ENCODE assay signal across 8 mouse cellular contexts in the genomic region with DNA sequence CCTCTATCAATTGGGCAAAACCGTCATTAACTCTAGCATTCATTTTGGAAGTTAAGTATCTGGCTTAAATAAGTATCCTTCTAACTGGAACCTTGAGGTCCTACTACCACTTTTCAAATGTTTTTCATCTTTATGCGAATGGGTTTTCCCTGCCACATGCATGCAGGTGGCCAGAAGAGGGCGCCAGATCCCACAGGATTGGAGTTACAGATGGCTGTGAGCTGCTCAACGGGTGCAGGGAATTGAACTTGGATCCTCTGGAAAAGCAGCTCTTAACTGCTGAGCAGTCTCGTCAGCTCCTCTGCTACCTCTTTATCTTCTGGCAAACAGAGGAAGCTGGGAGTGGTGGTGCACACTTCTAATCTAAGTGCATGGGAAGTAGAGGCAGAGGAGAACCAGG. TPM values are rescaled to one million over a fixed set of nuclear protein-coding genes. Genes with fewer than 3 reads are reported as not detected.
DNase-seq lines count a peak whose midpoint lies in the region; ATAC-seq and TF ChIP-seq lines count a peak whose summit lies in the region.

No protein-coding gene starts in this region.

- TF ChIP-seq CTCF in CH12.LX (conservative IDR thresholded peaks at IDR 0.05 in 1 of 2, IDR thresholded peaks at IDR 0.05 in 1 of 2; ENCODE audit: low read depth in 2 of 2, low read length in 2 of 2), result peak; percentile 70
- TF ChIP-seq CTCF in bone marrow, adult 2 months (IDR thresholded peaks at IDR 0.05; ENCODE audit: control insufficient read depth, insufficient read depth, low read length), result peak; percentile 85

- TF ChIP-seq POLR2A in CH12.LX (IDR thresholded peaks at IDR 0.05; ENCODE audit: low read depth, low read length), result no peak
- no peak for TF ChIP-seq POLR2A in bone marrow, adult 2 months (IDR thresholded peaks at IDR 0.05; ENCODE audit: borderline replicate concordance, control insufficient read depth, low read depth, low read length)

- no peak for ATAC-seq in kidney, embryonic 15.5 days (replicated peaks; ENCODE audit: low FRiP score)
- peak; percentile 55; the same call in 1 of the 2 replicates for ATAC-seq in monocyte, adult 5-6 weeks (replicated peaks; ENCODE audit: insufficient number of reproducible peaks, low FRiP score, low TSS enrichment, poor library complexity, severe bottlenecking)

- dilution Hi-C loops in CH12.LX (cut with MboI; ENCODE audit: extremely low pct_ligation_motif_present, extremely low pct_unique_long_range_greater_than_20kb, low sequenced_read_pairs), result no loop called here

- 54% methylated on average over 5 of the region's 5 CpGs for WGBS in kidney, embryonic 15.5 days
- 53% methylated on average over 5 of the region's 5 CpGs for WGBS in bone marrow, adult 2 months

- no peaks in the 10 kb centered on the region for H3K27me3 ChIP-seq in kidney, embryonic 15.5 days
- no peaks in the 10 kb centered on the region for H3K27me3 ChIP-seq in CH12.LX (replicated peaks)

- no peak overlapping the region for H3K4me2 ChIP-seq in kidney, embryonic 15.5 days
- no peak overlapping the region for H3K4me2 ChIP-seq in CH12.LX (ENCODE audit: insufficient read depth, low read depth, poor library complexity, severe bottlenecking)

- H3K36me3 ChIP-seq in kidney, embryonic 15.5 days, result no peaks in the 10 kb centered on the region
- no peaks in the 10 kb centered on the region for H3K36me3 ChIP-seq in CH12.LX (replicated peaks in 1 of 2; ENCODE audit: control insufficient read depth in 1 of 2, insufficient read depth in 1 of 2, low read length in 1 of 2)

- H3K9me3 ChIP-seq in kidney, embryonic 15.5 days (replicated peaks), result no peaks in the 10 kb centered on the region
- H3K9me3 ChIP-seq in CH12.LX (replicated peaks; ENCODE audit: low read length), result no peaks in the 10 kb centered on the region

- H3K4me1 ChIP-seq in kidney, embryonic 15.5 days, result peaks cover 7% of the 10 kb centered on the region; the same call in 1 of the 2 replicates
- peaks cover 9 to 45% of the 10 kb centered on the region in 2 experiments; a peak in 3 of 4 replicates for H3K4me1 ChIP-seq in CH12.LX (ENCODE audit: control insufficient read depth in 1 of 2, insufficient read depth in 2 of 2)
- no peaks in the 10 kb centered on the region; the same call in none of the 2 replicates for H3K4me1 ChIP-seq in bone marrow, adult 2 months (ENCODE audit: control insufficient read depth, insufficient read depth, low read length)

- no peak overlapping the region for H3K9ac ChIP-seq in kidney, embryonic 15.5 days
- H3K9ac ChIP-seq in CH12.LX (ENCODE audit: insufficient read depth, low read depth), result no peak overlapping the region

- DNase-seq in kidney, adult 18-20 months, result peak; percentile 53
- peak; percentile 55 for DNase-seq in CH12.LX (ENCODE audit: extremely low read depth)
- DNase-seq in heart, postnatal 4 days, result no peak
- no peak for DNase-seq in left cerebral cortex, postnatal 25 days (ENCODE audit: low spot score in 2 of 2)
- DNase-seq in frontal cortex, postnatal 25 days (ENCODE audit: low spot score in 2 of 2), result no peak

- peak; percentile 48 for TF ChIP-seq RAD21 in CH12.LX (IDR thresholded peaks at IDR 0.05; ENCODE audit: low read depth, low read length)

- in situ Hi-C loops in CH12.LX (cut with MboI; ENCODE audit: low pct_ligation_motif_present, low pct_unique_long_range_greater_than_20kb, low sequenced_read_pairs), result no loop called here

- intact Hi-C loops in left cerebral cortex, postnatal 25 days (cut with DNase I), result no loop called here

- H3K27ac ChIP-seq in kidney, embryonic 15.5 days, result no peak overlapping the region
- H3K27ac ChIP-seq in CH12.LX (ENCODE audit: insufficient read depth, low read depth), result no peak overlapping the region
- H3K27ac ChIP-seq in bone marrow, adult 2 months (ENCODE audit: control insufficient read depth, insufficient read depth, low read depth, low read length, poor library complexity), result no peak overlapping the region

- TF ChIP-seq EP300 in CH12.LX (IDR thresholded peaks at IDR 0.05; ENCODE audit: low read length), result no peak

- no peak overlapping the region for H3K4me3 ChIP-seq in kidney, embryonic 15.5 days (replicated peaks)
- no peak overlapping the region for H3K4me3 ChIP-seq in CH12.LX (replicated peaks in 1 of 3; ENCODE audit: low read depth in 2 of 3, low read length in 2 of 3, poor library complexity in 1 of 3)
- no peak overlapping the region for H3K4me3 ChIP-seq in bone marrow, adult 2 months (replicated peaks; ENCODE audit: control insufficient read depth, low read depth, low read length)

- H3K79me2 ChIP-seq in CH12.LX (replicated peaks; ENCODE audit: control insufficient read depth, extremely low read depth, insufficient read depth, poor library complexity, severe bottlenecking), result no peaks in the 10 kb centered on the region; the same call in 1 of the 2 replicates

TF ChIP-seq in CH12.LX, 34 proteins besides CTCF, POLR2A, EP300 and RAD21 (continues in another document):
- TF ChIP-seq MYC (IDR thresholded peaks at IDR 0.05; ENCODE audit: low read depth, low read length), result no peak
- TF ChIP-seq RCOR1 (conservative IDR thresholded peaks at IDR 0.05; ENCODE audit: low read depth, low read length), result no peak
- no peak for TF ChIP-seq GABPA (IDR thresholded peaks at IDR 0.05; ENCODE audit: insufficient replicate concordance, low read depth, low read length)
- TF ChIP-seq E2F4 (IDR thresholded peaks at IDR 0.05; ENCODE audit: insufficient replicate concordance, low read depth, low read length), result no peak
- TF ChIP-seq ZKSCAN1 (IDR thresholded peaks at IDR 0.05; ENCODE audit: borderline replicate concordance, low read depth, low read length), result no peak
- TF ChIP-seq PAX5 (IDR thresholded peaks at IDR 0.05; ENCODE audit: low read length), result no peak
- TF ChIP-seq HCFC1 (IDR thresholded peaks at IDR 0.05; ENCODE audit: low read depth, low read length), result no peak
- no peak for TF ChIP-seq JUND (conservative IDR thresholded peaks at IDR 0.05; ENCODE audit: low read depth, low read length)
- peak; percentile 30; the same call in 1 of the 2 replicates for TF ChIP-seq SMC3 (IDR thresholded peaks at IDR 0.05; ENCODE audit: low read depth, low read length)
- no peak for TF ChIP-seq CHD2 (IDR thresholded peaks at IDR 0.05; ENCODE audit: low read length)
- TF ChIP-seq TBP (conservative IDR thresholded peaks at IDR 0.05; ENCODE audit: low read depth, low read length), result no peak
- TF ChIP-seq USF1 (IDR thresholded peaks at IDR 0.05; ENCODE audit: low read depth, low read length), result no peak
- TF ChIP-seq ZNF384 (IDR thresholded peaks at IDR 0.05; ENCODE audit: low read depth, low read length), result peak; percentile 32; the same call in 1 of the 2 replicates
- no peak for TF ChIP-seq IRF4 (IDR thresholded peaks at IDR 0.05; ENCODE audit: low read depth, low read length)

RNA-seq across cellular contexts. Expression of gene Rnf26, which starts 5.7 kb away (rescaled TPM):
- polyA plus RNA-seq in kidney, embryonic 15.5 days (2015; fragmentation: Nextera tagmentation; extraction: Ambion mirVana), result 70.9 and 78.3 TPM in 2 replicates
- total RNA-seq in CH12.LX (2012; rRNA removed) (15.3 and 15.4 TPM in 2 replicates), CH12.LX (2014; rRNA removed) (9.2 and 11.7 TPM in 2 replicates)
- polyA plus RNA-seq in CH12.LX (2012; ENCODE audit: insufficient read length, low read depth), result 31.5 and 40.0 TPM in 2 replicates
- polyA plus RNA-seq in bone marrow, adult 2 months (2011; ENCODE audit: insufficient read depth, insufficient read length, low replicate concordance, missing spikeins), result 11.2 and 28.8 TPM in 2 replicates
- total RNA-seq in monocyte, adult 5-6 weeks (2017), result 3.8 to 7.1 TPM (median 5.7 TPM) in 3 replicates
- 10 to 100 TPM; 22.3 to 24.7 TPM for total RNA-seq in heart, postnatal 4 days (2021)
- total RNA-seq in left cerebral cortex, postnatal 25 days (2021), result 10 to 100 TPM; 30.6 to 31.5 TPM

RNA-seq across cellular contexts. Expression of gene Gm49380, which starts 5.7 kb away (rescaled TPM):
- 0.17 and 0.21 TPM in 2 replicates for polyA plus RNA-seq in kidney, embryonic 15.5 days (2015; fragmentation: Nextera tagmentation; extraction: Ambion mirVana)
- total RNA-seq in CH12.LX (2012; rRNA removed) (not detected in 2 replicates), CH12.LX (2014; rRNA removed) (not detected in 2 replicates)
- not detected in 2 replicates for polyA plus RNA-seq in CH12.LX (2012; ENCODE audit: insufficient read length, low read depth)
- not detected in 2 replicates for polyA plus RNA-seq in bone marrow, adult 2 months (2011; ENCODE audit: insufficient read depth, insufficient read length, low replicate concordance, missing spikeins)
- not detected in 3 replicates for total RNA-seq in monocyte, adult 5-6 weeks (2017)
- total RNA-seq in heart, postnatal 4 days (2021), result not detected
- total RNA-seq in left cerebral cortex, postnatal 25 days (2021), result under 1 TPM; 0.14 to 0.27 TPM

RNA-seq across cellular contexts. Expression of gene C1qtnf5, which starts 12.0 kb away (rescaled TPM):
- polyA plus RNA-seq in kidney, embryonic 15.5 days (2015; fragmentation: Nextera tagmentation; extraction: Ambion mirVana), result 4.5 and 5.2 TPM in 2 replicates
- total RNA-seq in CH12.LX (2012; rRNA removed), result not detected in 2 replicates
- total RNA-seq in CH12.LX (2014; rRNA removed), result not detected in 2 replicates
- not detected in 2 replicates for polyA plus RNA-seq in CH12.LX (2012; ENCODE audit: insufficient read length, low read depth)
- polyA plus RNA-seq in bone marrow, adult 2 months (2011; ENCODE audit: insufficient read depth, insufficient read length, low replicate concordance, missing spikeins), result 3.3 TPM in 1 of 2 replicates, not detected in the other
- not detected in 3 replicates for total RNA-seq in monocyte, adult 5-6 weeks (2017)
- 1 to 10 TPM; 8.5 to 9.7 TPM for total RNA-seq in heart, postnatal 4 days (2021)
- 10 to 100 TPM; 23.1 to 26.1 TPM for total RNA-seq in left cerebral cortex, postnatal 25 days (2021)

RNA-seq across cellular contexts. Expression of gene Mcam, which starts 15.3 kb away (rescaled TPM):
- polyA plus RNA-seq in kidney, embryonic 15.5 days (2015; fragmentation: Nextera tagmentation; extraction: Ambion mirVana), result 44.2 and 47.0 TPM in 2 replicates
- 0.98 and 1.1 TPM in 2 replicates for total RNA-seq in CH12.LX (2012; rRNA removed)
- total RNA-seq in CH12.LX (2014; rRNA removed), result 0.56 and 0.73 TPM in 2 replicates
- 0.40 and 0.57 TPM in 2 replicates for polyA plus RNA-seq in CH12.LX (2012; ENCODE audit: insufficient read length, low read depth)
- polyA plus RNA-seq in bone marrow, adult 2 months (2011; ENCODE audit: insufficient read depth, insufficient read length, low replicate concordance, missing spikeins), result 3.5 and 6.3 TPM in 2 replicates
- total RNA-seq in monocyte, adult 5-6 weeks (2017), result 13.5 to 48.9 TPM (median 15.1 TPM) in 3 replicates
- total RNA-seq in heart, postnatal 4 days (2021), result 100 to 1,000 TPM; 204 to 213 TPM
- total RNA-seq in left cerebral cortex, postnatal 25 days (2021), result 10 to 100 TPM; 13.2 to 14.8 TPM

RNA-seq across cellular contexts. Expression of gene Mfrp, which starts 17.5 kb away (rescaled TPM):
- polyA plus RNA-seq in kidney, embryonic 15.5 days (2015; fragmentation: Nextera tagmentation; extraction: Ambion mirVana), result 0.13 TPM in 1 of 2 replicates, not detected in the other
- total RNA-seq in CH12.LX (2012; rRNA removed), result 0.04 TPM in 1 of 2 replicates, not detected in the other
- not detected in 2 replicates for total RNA-seq in CH12.LX (2014; rRNA removed)
- not detected in 2 replicates for polyA plus RNA-seq in CH12.LX (2012; ENCODE audit: insufficient read length, low read depth)
- 0.95 TPM in 1 of 2 replicates, not detected in the other for polyA plus RNA-seq in bone marrow, adult 2 months (2011; ENCODE audit: insufficient read depth, insufficient read length, low replicate concordance, missing spikeins)
- not detected in 3 replicates for total RNA-seq in monocyte, adult 5-6 weeks (2017)
- total RNA-seq in heart, postnatal 4 days (2021), result not detected
- 1 to 10 TPM in 1 of 2 experiments, under 1 TPM in 1; 0.55 to 1.6 TPM for total RNA-seq in left cerebral cortex, postnatal 25 days (2021)

Comparison
In these comparisons a context has a peak if more than half of its experiments do, and no peak if none do; other contexts are left out.
1. DNase-seq: peak in kidney, adult 18-20 months (single experiment) and CH12.LX (single experiment); none in heart, postnatal 4 days (single experiment), left cerebral cortex, postnatal 25 days (0 of 2) and frontal cortex, postnatal 25 days (0 of 2).